In genomic region chr8:126970579-126971313, GRCm38 (mm10) we compare ENCODE assay signal across 8 mouse cellular contexts. TPM values are rescaled to one million over a fixed set of nuclear protein-coding genes. Genes with fewer than 3 reads are reported as not detected.
DNase-seq lines count a peak whose midpoint lies in the region; ATAC-seq lines count a peak whose summit lies in the region.

Rbm34 (minus strand) TSS chr8:126971071.

- peaks cover 7% of the 10 kb centered on the region; the same call in 1 of the 2 replicates for H3K36me3 ChIP-seq in hindbrain, embryonic 16.5 days (ENCODE audit: control insufficient read depth, insufficient read depth, low read length)
- peaks cover 21% of the 10 kb centered on the region for H3K36me3 ChIP-seq in macrophage (ENCODE audit: inconsistent target)

- no peaks in the 10 kb centered on the region for H3K27me3 ChIP-seq in hindbrain, embryonic 16.5 days (replicated peaks; ENCODE audit: control insufficient read depth, insufficient read depth, low read length)

- H3K4me2 ChIP-seq in hindbrain, embryonic 16.5 days (ENCODE audit: low read length): peak within 1 kb of the TSS; percentile 92

- peaks cover 5% of the 10 kb centered on the region for H3K4me1 ChIP-seq in hindbrain, embryonic 16.5 days (ENCODE audit: control insufficient read depth, insufficient read depth, low read depth, low read length)

- peak; percentile 97 for ATAC-seq in hindbrain, embryonic 16.5 days

- H3K9me3 ChIP-seq in hindbrain, embryonic 16.5 days (ENCODE audit: control insufficient read depth, low read length): no peaks in the 10 kb centered on the region

- peak within 1 kb of the TSS; percentile 80 for H3K9ac ChIP-seq in hindbrain, embryonic 16.5 days (ENCODE audit: low read depth, low read length)

- H3K4me3 ChIP-seq in hindbrain, embryonic 16.5 days (ENCODE audit: low read length): peak within 1 kb of the TSS; percentile 68
- peak within 1 kb of the TSS; percentile 62 for H3K4me3 ChIP-seq in macrophage (ENCODE audit: inconsistent target)

- H3K79me2 ChIP-seq in macrophage (ENCODE audit: inconsistent target): peaks cover 33% of the 10 kb centered on the region

- under 1% methylated on average over 47 of the region's 50 CpGs for WGBS in hindbrain, embryonic 16.5 days
- under 1% methylated on average over 49 of the region's 50 CpGs for WGBS in macrophage (ENCODE audit: missing documents)

- peak within 1 kb of the TSS; percentile 88 for H3K27ac ChIP-seq in hindbrain, embryonic 16.5 days (ENCODE audit: low read depth, low read length)
- H3K27ac ChIP-seq in macrophage: peak within 1 kb of the TSS; percentile 48

- DNase-seq in T-cell, adult 2 months (ENCODE audit: low spot score): peak; percentile 94
- peak; percentile 92 to 95 for DNase-seq in cerebellum, postnatal 36 days
- peak; percentile 94 for DNase-seq in gastrocnemius, adult 18-20 months (ENCODE audit: low spot score)
- DNase-seq in left cerebral cortex, adult 18-20 months (ENCODE audit: low spot score in 2 of 2): peak; percentile 92 to 96
- DNase-seq in right cerebral cortex, adult 18-20 months: peak; percentile 94
- DNase-seq in urinary bladder, postnatal 10 days (ENCODE audit: low spot score): peak; percentile 59

RNA-seq across cellular contexts. Expression of gene Rbm34, which starts in this region (rescaled TPM):
- 1 to 10 TPM; 4.4 to 6.2 TPM for total RNA-seq in gastrocnemius, adult 18-20 months (2021)
- polyA plus RNA-seq in hindbrain, embryonic 16.5 days (2015; fragmentation: Nextera tagmentation; extraction: Ambion mirVana): 20.5 and 21.2 TPM in 2 replicates
- 10 to 100 TPM; 12.5 to 14.7 TPM for total RNA-seq in left cerebral cortex, adult 18-20 months (2021)
- total RNA-seq in macrophage (2018; cell fraction: chromatin; rRNA removed): 10 to 100 TPM in 25 of 26 experiments, 1 to 10 TPM in 1; 8.8 to 43.3 (median 29.8) TPM
- total RNA-seq in macrophage (2018; cell fraction: cytosol; rRNA removed): 10 to 100 TPM; 12.2 to 21.4 (median 17.8) TPM
- 10 to 100 TPM in 23 of 26 experiments, 1 to 10 TPM in 3; 7.7 to 32.0 (median 17.2) TPM for total RNA-seq in macrophage (2018; cell fraction: nucleus; rRNA removed)
- 16.1 to 20.8 TPM (median 19.6 TPM) in 3 replicates for polyA plus RNA-seq in macrophage (2018)

Comparison
In these comparisons a context has a peak if more than half of its experiments do, and no peak if none do; other contexts are left out.
1. Peak in every context shown above with its lines: DNase-seq, ATAC-seq, H3K4me3 ChIP-seq and H3K27ac ChIP-seq.